Mouse (Mus musculus): ENCODE results near the gene Lamc3.
A peak's percentile ranks its signal among the peaks of the same experiment; 100 is the strongest.

Gene Lamc3

DNA sequence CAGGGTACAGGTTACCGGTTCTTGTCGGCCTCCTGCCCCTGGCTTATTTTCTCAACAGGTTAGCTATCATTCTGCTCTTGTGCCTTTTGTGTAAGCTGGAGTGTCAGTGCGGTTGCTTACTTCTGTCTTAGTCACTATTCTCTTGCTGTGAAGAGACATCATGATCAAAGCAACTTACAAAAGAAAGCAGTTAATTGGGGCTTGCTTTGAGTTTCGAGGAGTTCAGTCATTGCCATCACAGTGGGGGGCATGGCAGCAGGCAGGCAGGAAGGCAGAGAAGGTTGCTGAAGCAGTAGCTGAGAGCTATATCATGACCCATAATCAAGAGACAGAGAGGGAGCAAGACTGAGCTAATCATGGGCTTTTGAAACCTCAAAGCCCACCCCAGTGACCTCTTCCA, 47.5 kb downstream of the Lamc3 start:
- DNase-seq (ENCODE audit: low read depth, low spot score): no peak

DNA sequence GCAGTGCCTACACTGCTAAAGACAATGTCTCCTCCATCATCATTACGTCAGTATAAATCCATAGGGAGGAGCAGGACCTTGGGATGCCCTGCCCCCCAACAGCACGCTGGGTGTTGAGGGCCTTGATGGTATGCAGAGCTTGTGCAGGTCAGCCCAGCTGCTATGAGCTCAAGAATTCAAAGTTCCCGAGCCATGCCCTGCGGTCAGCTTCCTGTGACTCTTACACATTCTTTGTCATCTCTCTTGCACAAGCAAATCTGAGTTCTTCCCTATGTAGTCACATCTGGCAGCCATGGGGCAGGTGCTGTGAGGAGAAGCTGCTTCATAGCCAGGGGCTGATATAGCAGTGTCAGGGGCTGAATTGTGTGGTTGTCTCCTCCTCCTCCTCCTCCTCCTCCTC, 48.0 kb downstream of the Lamc3 start:
- no peak for DNase-seq (ENCODE audit: low read depth, low spot score)

DNA sequence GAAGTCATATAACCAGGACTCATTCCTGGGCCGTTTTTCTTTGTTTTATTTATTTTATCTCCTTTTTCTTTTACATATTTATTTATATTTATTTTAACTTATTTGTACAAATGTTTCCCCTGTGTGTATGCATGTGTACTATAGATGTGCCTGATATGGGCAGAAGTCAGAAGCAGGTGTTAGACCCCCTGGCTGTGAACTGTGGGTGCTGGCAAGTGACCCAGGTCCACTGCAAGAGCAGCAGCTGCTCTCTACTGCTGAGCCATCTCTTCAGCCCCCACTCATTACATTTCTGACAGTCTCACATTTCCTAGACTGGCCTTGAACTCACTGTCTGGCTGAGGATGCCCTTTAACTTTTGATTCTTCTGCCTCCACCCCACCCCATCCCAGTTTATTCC, 51.2 kb downstream of the Lamc3 start:
- DNase-seq (ENCODE audit: low read depth, low spot score): no peak

DNA sequence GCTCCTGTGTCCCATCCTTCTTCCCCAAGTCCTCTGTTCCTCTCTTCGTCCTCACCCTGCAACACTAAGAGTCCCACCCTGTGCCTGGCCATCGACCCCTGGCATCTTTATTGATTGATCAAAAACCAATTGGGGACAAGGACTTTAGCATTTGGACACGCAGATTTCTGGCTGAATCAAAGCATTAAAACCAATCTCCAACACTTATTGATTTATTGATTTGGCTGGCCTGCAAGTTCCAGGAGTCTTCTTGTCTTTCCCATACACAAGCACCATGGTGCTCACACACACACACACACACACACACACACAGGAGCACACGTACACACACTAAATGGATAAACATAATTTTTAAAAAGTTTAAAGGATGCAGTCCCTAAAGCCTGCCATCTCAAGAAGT, 55.9 kb downstream of the Lamc3 start:
- no peak for DNase-seq (ENCODE audit: low read depth, low spot score)

- no peak for DNase-seq (ENCODE audit: low read depth, low spot score)
Observed at GRCm38 (mm10) chr2:31945580-31945979, 58.5 kb downstream of the Lamc3 start.

GRCm38 (mm10) chr2:31948392-31948791, 61.3 kb downstream of the Lamc3 start:
- peak; percentile 81 for DNase-seq (ENCODE audit: low read depth, low spot score)

DNA sequence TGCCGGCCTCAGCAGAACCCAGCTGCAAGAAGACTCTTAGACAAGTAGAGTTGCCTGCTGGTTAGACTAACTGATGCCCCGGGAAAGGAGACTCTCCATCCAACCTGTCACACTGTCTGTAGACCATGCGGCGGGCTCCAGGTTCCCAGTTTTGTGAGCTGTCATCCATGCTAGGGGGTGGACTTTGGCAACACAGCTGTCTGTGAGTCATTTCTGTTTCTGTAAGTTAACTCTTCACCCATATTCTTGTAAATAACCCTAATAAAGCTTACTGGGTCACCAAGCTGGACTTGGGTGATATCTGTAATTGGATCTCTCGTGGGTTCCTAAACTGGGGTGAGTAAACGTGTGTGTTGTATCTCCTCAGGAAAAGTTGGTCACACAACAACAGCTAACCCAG, 61.7 kb downstream of the Lamc3 start:
- DNase-seq (ENCODE audit: low read depth, low spot score): no peak

- DNase-seq (ENCODE audit: low read depth, low spot score): no peak
Observed at GRCm38 (mm10) chr2:31950058-31950871, 63.2 kb downstream of the Lamc3 start, which contains the start of gene Aif1l. TSS of gene Aif1l (plus strand) at chr2:31950139.

DNA sequence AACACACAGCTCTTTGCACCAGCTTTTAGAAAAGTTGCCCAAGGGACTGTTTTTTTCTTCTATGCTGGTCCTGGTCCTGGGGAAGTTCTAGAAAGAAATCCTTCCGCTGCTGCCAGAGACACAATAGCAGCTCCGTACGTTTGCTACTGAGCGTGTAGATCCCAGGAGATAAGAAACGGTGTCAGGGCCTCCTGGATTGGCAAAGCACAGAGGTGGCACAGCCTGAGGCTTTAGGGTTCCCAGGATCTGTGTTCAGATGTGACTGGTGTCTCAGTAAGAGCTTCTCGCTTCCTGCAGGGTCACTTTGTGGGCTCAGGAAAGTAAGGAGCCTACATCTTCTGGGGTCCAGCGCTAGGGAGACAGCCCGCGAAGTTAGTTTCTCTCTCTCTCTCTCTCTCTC, 63.9 kb downstream of the Lamc3 start:
- DNase-seq (ENCODE audit: low read depth, low spot score): no peak

GRCm38 (mm10) chr2:31952236-31952635, 65.1 kb downstream of the Lamc3 start:
- no peak for DNase-seq (ENCODE audit: low read depth, low spot score)

- DNase-seq (ENCODE audit: low read depth, low spot score): no peak
Observed at GRCm38 (mm10) chr2:31952725-31953124, 65.6 kb downstream of the Lamc3 start.

GRCm38 (mm10) chr2:31953687-31954086, 66.6 kb downstream of the Lamc3 start:
- no peak for DNase-seq (ENCODE audit: low read depth, low spot score)

DNA sequence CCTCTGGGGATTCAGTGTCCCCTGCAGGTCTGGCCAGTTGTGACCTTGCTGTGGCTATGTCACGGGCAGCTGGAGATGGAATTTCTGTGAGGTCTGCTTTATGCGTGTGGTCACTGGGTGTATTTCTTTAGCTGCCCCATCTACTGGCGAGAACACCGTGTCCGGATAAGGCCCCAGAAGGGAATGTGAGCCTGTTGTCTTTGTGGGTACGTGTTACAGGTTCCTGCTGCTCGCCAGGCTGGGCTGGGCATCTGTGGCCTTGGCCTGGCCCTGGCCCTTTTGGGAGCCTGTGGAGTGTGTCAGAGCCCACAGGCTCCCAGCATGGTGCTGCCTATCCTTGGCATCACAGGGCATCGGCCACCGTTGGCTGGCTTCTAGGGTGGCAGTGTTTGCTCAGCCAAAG, 67.7 kb downstream of the Lamc3 start:
- no peak for DNase-seq (ENCODE audit: low read depth, low spot score)

GRCm38 (mm10) chr2:31955686-31956085, 68.6 kb downstream of the Lamc3 start:
- DNase-seq (ENCODE audit: low read depth, low spot score): no peak

DNA sequence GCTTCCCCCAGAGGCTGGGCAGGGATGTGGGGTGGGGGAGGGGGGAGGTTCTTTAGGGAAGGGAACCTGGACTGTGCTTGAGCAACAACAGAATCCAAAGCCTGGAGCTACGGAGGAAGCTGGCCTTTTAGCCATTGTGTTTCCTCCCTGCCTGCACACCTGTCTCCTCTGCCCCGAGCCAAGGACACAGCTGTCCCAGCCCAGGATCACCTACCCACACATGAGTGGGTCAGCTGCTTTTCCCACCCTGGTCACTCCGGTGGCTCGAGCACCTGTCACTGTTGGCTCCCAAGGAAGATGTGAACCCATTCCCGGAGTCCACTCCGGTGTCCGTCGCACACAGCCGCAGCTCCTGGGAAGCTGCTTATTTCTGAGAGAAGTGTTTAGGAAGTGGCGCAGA, 70.1 kb downstream of the Lamc3 start:
- no peak for DNase-seq (ENCODE audit: low read depth, low spot score)

DNA sequence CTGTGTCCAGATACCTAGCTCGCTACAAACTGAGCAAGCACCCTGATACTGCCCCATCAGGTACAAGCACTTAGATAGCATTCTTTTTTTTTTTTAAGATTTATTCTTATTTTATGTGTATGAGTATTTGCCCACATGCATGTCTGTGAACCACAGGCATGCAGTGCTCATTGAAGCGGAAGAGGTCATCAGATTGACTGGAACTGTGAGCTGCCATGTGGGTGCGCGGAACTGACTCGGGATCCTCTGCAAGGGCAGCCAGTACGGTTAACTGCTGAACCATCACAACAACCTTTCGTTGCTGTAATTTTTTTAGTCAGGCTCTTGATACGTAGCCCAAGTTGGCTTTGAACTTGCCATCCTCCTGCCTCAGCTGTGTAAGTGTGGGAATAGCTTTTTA, 73.9 kb downstream of the Lamc3 start:
- DNase-seq (ENCODE audit: low read depth, low spot score): no peak

DNA sequence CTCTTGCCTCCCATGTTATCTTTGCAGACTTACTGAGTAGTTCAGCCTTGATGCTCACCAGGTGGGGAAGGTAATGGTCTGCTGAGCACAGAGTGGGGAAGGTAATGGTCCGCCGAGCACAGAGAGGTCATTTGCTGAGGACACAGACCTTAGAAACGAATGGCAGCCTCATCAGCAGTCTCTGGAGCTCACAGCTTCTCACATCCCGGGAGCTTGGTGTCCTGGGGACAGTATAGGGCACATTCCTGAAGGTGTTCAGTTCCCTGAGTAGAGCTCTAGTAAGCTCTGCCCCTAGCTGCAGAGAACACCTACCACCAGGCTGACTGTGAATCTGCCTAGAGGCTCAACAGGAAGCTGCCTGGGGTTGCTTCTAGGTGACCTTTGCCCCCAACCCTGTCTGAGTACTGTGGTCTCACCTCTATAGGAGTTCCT, 74.7 kb downstream of the Lamc3 start:
- DNase-seq (ENCODE audit: low read depth, low spot score): no peak

- DNase-seq (ENCODE audit: low read depth, low spot score): no peak
Observed at GRCm38 (mm10) chr2:31962501-31963224, 75.6 kb downstream of the Lamc3 start.

GRCm38 (mm10) chr2:31963491-31963890, 76.4 kb downstream of the Lamc3 start:
- no peak for DNase-seq (ENCODE audit: low read depth, low spot score)

DNA sequence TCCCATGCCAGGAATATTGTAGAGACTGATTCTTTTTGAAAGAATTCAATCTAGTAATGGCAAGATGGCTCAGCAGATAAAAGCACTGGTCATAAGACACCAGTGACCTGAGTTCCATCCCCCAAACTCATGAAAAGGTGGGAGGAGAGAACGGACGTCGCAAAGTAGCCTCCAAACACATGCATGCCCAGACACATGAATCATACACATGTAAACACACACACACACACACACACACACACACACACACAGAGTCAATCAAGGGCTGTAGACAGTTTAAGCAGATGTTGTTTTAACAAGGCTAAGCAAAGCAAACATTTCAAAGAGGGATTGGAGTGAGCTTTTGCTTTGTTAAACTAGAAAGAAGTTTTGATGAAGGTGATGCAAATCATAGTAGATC, 77.1 kb downstream of the Lamc3 start:
- DNase-seq (ENCODE audit: low read depth, low spot score): no peak

DNA sequence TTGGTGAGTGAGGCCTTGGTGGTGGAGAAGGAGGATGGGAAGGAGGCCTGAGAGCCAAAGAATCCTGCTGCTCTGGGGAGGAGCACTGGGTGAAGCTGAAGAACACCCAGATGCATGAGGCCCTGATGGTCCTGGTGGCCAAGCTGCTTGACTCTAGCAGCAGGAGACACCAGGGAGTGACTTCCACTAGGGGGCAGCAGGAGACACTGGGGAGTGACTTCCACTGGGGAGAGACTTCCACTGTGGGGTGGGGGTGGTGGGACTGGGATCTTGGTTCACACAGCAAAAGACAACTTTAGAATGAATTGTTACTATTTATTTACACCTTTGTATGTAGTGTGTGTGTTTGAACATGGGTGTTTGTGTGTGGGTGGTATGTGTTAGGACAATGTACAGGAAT, 78.0 kb downstream of the Lamc3 start:
- no peak for DNase-seq (ENCODE audit: low read depth, low spot score)

GRCm38 (mm10) chr2:31966801-31967200, 79.7 kb downstream of the Lamc3 start:
- no peak for DNase-seq (ENCODE audit: low read depth, low spot score)

- DNase-seq (ENCODE audit: low read depth, low spot score): no peak
Observed at GRCm38 (mm10) chr2:31972589-31972988, 85.5 kb downstream of the Lamc3 start.

Data from skeletal muscle tissue, adult 2 months (tissue).